Mouse (Mus musculus): ENCODE results near the gene Tmcc3.

GRCm38 (mm10) chr10:94638599-94638998, 326.9 kb downstream of the Tmcc3 start:
- TF ChIP-seq POLR2A (IDR thresholded peaks at IDR 0.05; ENCODE audit: control insufficient read depth, extremely low read depth, insufficient read depth, low read length, poor library complexity) (no peak), CTCF (IDR thresholded peaks at IDR 0.05; ENCODE audit: borderline replicate concordance, control insufficient read depth, extremely low read depth, insufficient read depth, low read length, poor library complexity) (no peak)

Data from thymus, adult 2 months (tissue).